9 mouse cellular contexts compared by ENCODE assay signal in genomic region chr2:25506964-25507363, GRCm38 (mm10). TPM values are rescaled to one million over a fixed set of nuclear protein-coding genes. Genes with fewer than 3 reads are reported as not detected.
A peak's percentile ranks its signal among the peaks of the same experiment; 100 is the strongest.
DNase-seq lines count a peak whose midpoint lies in the region; ATAC-seq and TF ChIP-seq lines count a peak whose summit lies in the region.
"Had no signal": no experiment of that assay in that cellular context is flagged by ENCODE, and none has a peak within 500 bp of the region (broad histone marks: within the 10 kb centered on the region; RNA-seq: fewer than 3 reads in every experiment).

No protein-coding gene starts in this region.

- peaks cover 18% of the 10 kb centered on the region; the same call in 1 of the 2 replicates for H3K36me3 ChIP-seq in neural tube, embryonic 14.5 days (ENCODE audit: control insufficient read depth, insufficient read depth, low read length)
- peaks cover 22% of the 10 kb centered on the region for H3K36me3 ChIP-seq in hindbrain, embryonic 16.5 days (ENCODE audit: control insufficient read depth, insufficient read depth, low read length)

- peak; percentile 41; the same call in 1 of the 2 replicates for TF ChIP-seq CTCF in lung, adult 2 months (IDR thresholded peaks at IDR 0.05; ENCODE audit: insufficient read depth, low read length)

- no peak overlapping the region for H3K27ac ChIP-seq in neural tube, embryonic 14.5 days (ENCODE audit: low read depth, low read length)
- no peak overlapping the region for H3K27ac ChIP-seq in hindbrain, embryonic 16.5 days (ENCODE audit: low read depth, low read length)

- no peak overlapping the region for H3K9ac ChIP-seq in neural tube, embryonic 14.5 days (replicated peaks; ENCODE audit: low read depth, low read length)
- no peak overlapping the region for H3K9ac ChIP-seq in hindbrain, embryonic 16.5 days (ENCODE audit: low read depth, low read length)

- H3K4me2 ChIP-seq in neural tube, embryonic 14.5 days (ENCODE audit: low read depth, low read length) = no peak overlapping the region
- H3K4me2 ChIP-seq in hindbrain, embryonic 16.5 days (ENCODE audit: low read length) = no peak overlapping the region

- no peak for TF ChIP-seq POLR2A in lung, adult 2 months (IDR thresholded peaks at IDR 0.05; ENCODE audit: borderline replicate concordance, extremely low read depth, low read depth, low read length)

- 46% methylated on average over 5 of the region's 5 CpGs for WGBS in neural tube, embryonic 14.5 days
- WGBS in lung, adult 2 months = 38% methylated on average over 5 of the region's 5 CpGs
- 35% methylated on average over 5 of the region's 5 CpGs for WGBS in hindbrain, embryonic 16.5 days

- H3K9me3 ChIP-seq in neural tube, embryonic 14.5 days (ENCODE audit: control insufficient read depth, low read length) = no peaks in the 10 kb centered on the region
- no peaks in the 10 kb centered on the region for H3K9me3 ChIP-seq in hindbrain, embryonic 16.5 days (ENCODE audit: control insufficient read depth, low read length)

- no peak for DNase-seq in neural tube, embryonic 10.5 days (ENCODE audit: extremely low spot score, low spot score)
- DNase-seq in c-Kit-positive CD71-negative TER-119-negative erythroid progenitor cells, embryonic 14.5 days (ENCODE audit: low read depth) = peak; percentile 31
- no peak for DNase-seq in lung, adult 2 months
- peak; percentile 75 for DNase-seq in thymus, postnatal 4 days
- DNase-seq: layer of hippocampus, adult 9-11 months had no signal

- H3K27me3 ChIP-seq in neural tube, embryonic 14.5 days (ENCODE audit: control insufficient read depth, insufficient read depth, low read length) = no peaks in the 10 kb centered on the region
- H3K27me3 ChIP-seq in hindbrain, embryonic 16.5 days (replicated peaks; ENCODE audit: control insufficient read depth, insufficient read depth, low read length) = no peaks in the 10 kb centered on the region

- H3K4me1 ChIP-seq in neural tube, embryonic 14.5 days (ENCODE audit: control insufficient read depth, insufficient read depth, low read length) = peaks cover 2% of the 10 kb centered on the region
- H3K4me1 ChIP-seq in lung, adult 2 months (ENCODE audit: control insufficient read depth, insufficient read depth, low read length) = no peaks in the 10 kb centered on the region
- H3K4me1 ChIP-seq in hindbrain, embryonic 16.5 days (ENCODE audit: control insufficient read depth, insufficient read depth, low read depth, low read length) = peaks cover 3% of the 10 kb centered on the region

- H3K4me3 ChIP-seq in neural tube, embryonic 14.5 days (ENCODE audit: low read depth, low read length) = no peak overlapping the region
- H3K4me3 ChIP-seq in lung, adult 2 months (replicated peaks; ENCODE audit: extremely low read depth, low read depth, low read length) = no peak overlapping the region
- no peak overlapping the region for H3K4me3 ChIP-seq in hindbrain, embryonic 16.5 days (ENCODE audit: low read length)

- ATAC-seq in neural tube, embryonic 14.5 days (ENCODE audit: low read depth) = peak; percentile 32; the same call in 1 of the 2 replicates
- no peak for ATAC-seq in erythroid progenitor cell, adult 5-6 weeks (replicated peaks; ENCODE audit: low FRiP score, poor library complexity, severe bottlenecking)
- no peak for ATAC-seq in hindbrain, embryonic 16.5 days

RNA-seq across cellular contexts. Expression of gene C8g, which starts 5.4 kb away (rescaled TPM):
- polyA plus RNA-seq in neural tube, embryonic 14.5 days (2014; fragmentation: Nextera tagmentation; extraction: Ambion mirVana) = 5.6 and 6.8 TPM in 2 replicates
- polyA plus RNA-seq in lung, adult 2 months (2012; rRNA removed) = 2.5 and 2.7 TPM in 2 replicates
- not detected in 2 replicates for total RNA-seq in erythroid progenitor cell, adult 5-6 weeks (2015; ENCODE audit: low replicate concordance)
- total RNA-seq in erythroid progenitor cell, adult 5-6 weeks (2017; ENCODE audit: low replicate concordance) = 0.64 TPM in 1 of 2 replicates, not detected in the other
- 6.1 and 6.6 TPM in 2 replicates for polyA plus RNA-seq in hindbrain, embryonic 16.5 days (2015; fragmentation: Nextera tagmentation; extraction: Ambion mirVana)

RNA-seq across cellular contexts. Expression of gene Fbxw5, which starts 6.4 kb away (rescaled TPM):
- polyA plus RNA-seq in neural tube, embryonic 14.5 days (2014; fragmentation: Nextera tagmentation; extraction: Ambion mirVana) = 124 and 137 TPM in 2 replicates
- 23.1 and 37.4 TPM in 2 replicates for polyA plus RNA-seq in lung, adult 2 months (2012; rRNA removed)
- 10.1 and 13.0 TPM in 2 replicates for total RNA-seq in erythroid progenitor cell, adult 5-6 weeks (2015; ENCODE audit: low replicate concordance)
- 3.6 and 20.9 TPM in 2 replicates for total RNA-seq in erythroid progenitor cell, adult 5-6 weeks (2017; ENCODE audit: low replicate concordance)
- 136 and 153 TPM in 2 replicates for polyA plus RNA-seq in hindbrain, embryonic 16.5 days (2015; fragmentation: Nextera tagmentation; extraction: Ambion mirVana)

RNA-seq across cellular contexts. Expression of gene Lcn12, which starts 13.3 kb away (rescaled TPM):
- polyA plus RNA-seq in neural tube, embryonic 14.5 days (2014; fragmentation: Nextera tagmentation; extraction: Ambion mirVana) = not detected in 2 replicates
- polyA plus RNA-seq in lung, adult 2 months (2012; rRNA removed) = not detected in 2 replicates
- total RNA-seq in erythroid progenitor cell, adult 5-6 weeks (2015; ENCODE audit: low replicate concordance) = not detected in 2 replicates
- total RNA-seq in erythroid progenitor cell, adult 5-6 weeks (2017; ENCODE audit: low replicate concordance) = not detected in 2 replicates
- not detected in 2 replicates for polyA plus RNA-seq in hindbrain, embryonic 16.5 days (2015; fragmentation: Nextera tagmentation; extraction: Ambion mirVana)
- polyA plus RNA-seq: cortical plate, adult 2 months had no signal

RNA-seq across cellular contexts. Expression of gene Ptgds, which starts 37.1 kb away (rescaled TPM):
- 5.6 and 87.6 TPM in 2 replicates for polyA plus RNA-seq in neural tube, embryonic 14.5 days (2014; fragmentation: Nextera tagmentation; extraction: Ambion mirVana)
- 0.62 and 0.80 TPM in 2 replicates for polyA plus RNA-seq in lung, adult 2 months (2012; rRNA removed)
- total RNA-seq in erythroid progenitor cell, adult 5-6 weeks (2015; ENCODE audit: low replicate concordance) = not detected in 2 replicates
- not detected in 2 replicates for total RNA-seq in erythroid progenitor cell, adult 5-6 weeks (2017; ENCODE audit: low replicate concordance)
- polyA plus RNA-seq in hindbrain, embryonic 16.5 days (2015; fragmentation: Nextera tagmentation; extraction: Ambion mirVana) = 904 and 1,173 TPM in 2 replicates

RNA-seq across cellular contexts. Expression of gene Traf2, which starts 39.8 kb away (rescaled TPM):
- polyA plus RNA-seq in neural tube, embryonic 14.5 days (2014; fragmentation: Nextera tagmentation; extraction: Ambion mirVana) = 12.6 and 14.8 TPM in 2 replicates
- polyA plus RNA-seq in lung, adult 2 months (2012; rRNA removed) = 13.8 and 16.2 TPM in 2 replicates
- total RNA-seq in erythroid progenitor cell, adult 5-6 weeks (2015; ENCODE audit: low replicate concordance) = 6.8 and 10.5 TPM in 2 replicates
- total RNA-seq in erythroid progenitor cell, adult 5-6 weeks (2017; ENCODE audit: low replicate concordance) = 5.0 and 17.6 TPM in 2 replicates
- 16.8 and 17.8 TPM in 2 replicates for polyA plus RNA-seq in hindbrain, embryonic 16.5 days (2015; fragmentation: Nextera tagmentation; extraction: Ambion mirVana)

Comparison
In these comparisons a context has a peak if more than half of its experiments do, and no peak if none do; other contexts are left out.
1. DNase-seq: peak in c-Kit-positive CD71-negative TER-119-negative erythroid progenitor cells, embryonic 14.5 days (single experiment) and thymus, postnatal 4 days (single experiment); none in neural tube, embryonic 10.5 days (single experiment) and lung, adult 2 months (single experiment).